Mouse (Mus musculus): Measurements from ENCODE around the gene Rbms1. TPM values are rescaled to one million over a fixed set of nuclear protein-coding genes. Genes with fewer than 3 reads are reported as not detected.

Gene Rbms1
- polyA plus RNA-seq, 1 experiment from 2014 or later, result 117 TPM

GRCm38 (mm10) chr2:60801571-60802155 lies 161.3 kb downstream of the Rbms1 start:
- Histone ChIP-seq H3K9me3 (no peaks in the 10 kb centered on the region), H3K4me3 (no peak overlapping the region), H3K4me2 (replicated peaks) (peak overlapping the region; percentile 33; the same call in 1 of the 2 replicates), H3K9ac (no peak overlapping the region), H3K27ac (no peak overlapping the region), H3K36me3 (peaks cover 3% of the 10 kb centered on the region; the same call in 1 of the 2 replicates), H3K4me1 (peaks cover 52% of the 10 kb centered on the region), H3K27me3 (no peaks in the 10 kb centered on the region)
- 35% methylated on average over 12 of the region's 12 CpGs for WGBS
- ATAC-seq (ENCODE audit: insufficient number of reproducible peaks, insufficient read depth, low FRiP score, low TSS enrichment), result no peak

- H3K4me2 ChIP-seq (replicated peaks), result peak overlapping the region; percentile 33
- no peak overlapping the region for H3K4me3 ChIP-seq
- no peak overlapping the region for H3K9ac ChIP-seq
- H3K9me3 ChIP-seq, result no peaks in the 10 kb centered on the region
- peaks cover 56% of the 10 kb centered on the region for H3K4me1 ChIP-seq
- ATAC-seq (ENCODE audit: insufficient number of reproducible peaks, insufficient read depth, low FRiP score, low TSS enrichment), result no peak
- no peak overlapping the region for H3K27ac ChIP-seq
- peaks cover 3% of the 10 kb centered on the region; the same call in 1 of the 2 replicates for H3K36me3 ChIP-seq
- H3K27me3 ChIP-seq, result no peaks in the 10 kb centered on the region
- WGBS, result 16% methylated on average over 15 of the region's 15 CpGs
These were observed 162.0 kb downstream of the Rbms1 start for GRCm38 (mm10) chr2:60800921-60801558.

GRCm38 (mm10) chr2:60799816-60800215 lies 163.2 kb downstream of the Rbms1 start:
- no peak for ATAC-seq (ENCODE audit: insufficient number of reproducible peaks, insufficient read depth, low FRiP score, low TSS enrichment)
- no peak overlapping the region for H3K4me2 ChIP-seq (replicated peaks)
- H3K36me3 ChIP-seq, result peaks cover 7% of the 10 kb centered on the region; the same call in 1 of the 2 replicates
- no peak overlapping the region for H3K9ac ChIP-seq
- no peaks in the 10 kb centered on the region for H3K27me3 ChIP-seq
- 77% methylated on average over 7 of the region's 7 CpGs for WGBS
- peaks cover 55% of the 10 kb centered on the region for H3K4me1 ChIP-seq
- H3K9me3 ChIP-seq, result no peaks in the 10 kb centered on the region
- H3K27ac ChIP-seq, result no peak overlapping the region
- H3K4me3 ChIP-seq, result no peak overlapping the region

GRCm38 (mm10) chr2:60798767-60799529 lies 164.0 kb downstream of the Rbms1 start:
- Histone ChIP-seq H3K27me3 (no peaks in the 10 kb centered on the region), H3K4me2 (replicated peaks) (no peak overlapping the region), H3K27ac (no peak overlapping the region), H3K36me3 (peaks cover 11% of the 10 kb centered on the region), H3K4me3 (no peak overlapping the region), H3K9ac (no peak overlapping the region), H3K9me3 (no peaks in the 10 kb centered on the region), H3K4me1 (peaks cover 46% of the 10 kb centered on the region)
- 66% methylated on average over 17 of the region's 17 CpGs for WGBS
- no peak for ATAC-seq (ENCODE audit: insufficient number of reproducible peaks, insufficient read depth, low FRiP score, low TSS enrichment)

GRCm38 (mm10) chr2:60796969-60797669 lies 165.9 kb downstream of the Rbms1 start:
- H3K27ac ChIP-seq, result no peak overlapping the region
- no peaks in the 10 kb centered on the region for H3K9me3 ChIP-seq
- H3K4me1 ChIP-seq, result peaks cover 37% of the 10 kb centered on the region
- H3K9ac ChIP-seq, result no peak overlapping the region
- H3K27me3 ChIP-seq, result no peaks in the 10 kb centered on the region
- no peak overlapping the region for H3K4me3 ChIP-seq
- WGBS, result 64% methylated on average over 17 of the region's 17 CpGs
- no peak overlapping the region for H3K4me2 ChIP-seq (replicated peaks)
- peaks cover 11% of the 10 kb centered on the region for H3K36me3 ChIP-seq
- peak; percentile 45; the same call in 1 of the 2 replicates for ATAC-seq (ENCODE audit: insufficient number of reproducible peaks, insufficient read depth, low FRiP score, low TSS enrichment)

- Histone ChIP-seq H3K9ac (no peak overlapping the region), H3K4me2 (replicated peaks) (no peak overlapping the region), H3K27ac (no peak overlapping the region), H3K27me3 (no peaks in the 10 kb centered on the region), H3K4me3 (no peak overlapping the region), H3K9me3 (no peaks in the 10 kb centered on the region), H3K36me3 (peaks cover 15% of the 10 kb centered on the region), H3K4me1 (peaks cover 32% of the 10 kb centered on the region)
- 44% methylated on average over 2 of the region's 2 CpGs for WGBS
- ATAC-seq (ENCODE audit: insufficient number of reproducible peaks, insufficient read depth, low FRiP score, low TSS enrichment), result peak; percentile 44; the same call in 1 of the 2 replicates
These were observed 166.4 kb downstream of the Rbms1 start for GRCm38 (mm10) chr2:60796616-60796968.

GRCm38 (mm10) chr2:60795861-60796260 lies 167.1 kb downstream of the Rbms1 start:
- Histone ChIP-seq H3K9me3 (no peaks in the 10 kb centered on the region), H3K27me3 (no peaks in the 10 kb centered on the region), H3K4me3 (no peak overlapping the region), H3K9ac (no peak overlapping the region), H3K36me3 (peaks cover 15% of the 10 kb centered on the region), H3K4me1 (peaks cover 24% of the 10 kb centered on the region), H3K4me2 (replicated peaks) (no peak overlapping the region), H3K27ac (no peak overlapping the region)
- no peak for ATAC-seq (ENCODE audit: insufficient number of reproducible peaks, insufficient read depth, low FRiP score, low TSS enrichment)
- 73% methylated on average over 9 of the region's 9 CpGs for WGBS

GRCm38 (mm10) chr2:60792506-60792905 lies 170.5 kb downstream of the Rbms1 start:
- H3K9ac ChIP-seq, result no peak overlapping the region
- no peak overlapping the region for H3K27ac ChIP-seq
- H3K9me3 ChIP-seq, result no peaks in the 10 kb centered on the region
- H3K4me3 ChIP-seq, result no peak overlapping the region
- ATAC-seq (ENCODE audit: insufficient number of reproducible peaks, insufficient read depth, low FRiP score, low TSS enrichment), result no peak
- peaks cover 17% of the 10 kb centered on the region for H3K36me3 ChIP-seq
- H3K27me3 ChIP-seq, result no peaks in the 10 kb centered on the region
- peaks cover 10% of the 10 kb centered on the region; the same call in 1 of the 2 replicates for H3K4me1 ChIP-seq
- 71% methylated on average over 4 of the region's 4 CpGs for WGBS
- no peak overlapping the region for H3K4me2 ChIP-seq (replicated peaks)

- H3K27ac ChIP-seq, result no peak overlapping the region
- no peak for ATAC-seq (ENCODE audit: insufficient number of reproducible peaks, insufficient read depth, low FRiP score, low TSS enrichment)
- WGBS, result 88% methylated on average over 3 of the region's 3 CpGs
- no peak overlapping the region for H3K4me3 ChIP-seq
- no peaks in the 10 kb centered on the region for H3K9me3 ChIP-seq
- H3K9ac ChIP-seq, result no peak overlapping the region
- H3K4me1 ChIP-seq, result peaks cover 17% of the 10 kb centered on the region
- no peaks in the 10 kb centered on the region for H3K27me3 ChIP-seq
- no peak overlapping the region for H3K4me2 ChIP-seq (replicated peaks)
- peaks cover 6% of the 10 kb centered on the region; the same call in 1 of the 2 replicates for H3K36me3 ChIP-seq
These were observed 173.9 kb downstream of the Rbms1 start for GRCm38 (mm10) chr2:60789126-60789525.

GRCm38 (mm10) chr2:60788173-60788908 lies 174.7 kb downstream of the Rbms1 start:
- no peaks in the 10 kb centered on the region for H3K9me3 ChIP-seq
- H3K9ac ChIP-seq, result no peak overlapping the region
- H3K36me3 ChIP-seq, result 0 out of 2 replicates have a peak, but pooled peaks cover 6% of the 10 kb centered on the region
- H3K4me2 ChIP-seq (replicated peaks), result no peak overlapping the region
- ATAC-seq (ENCODE audit: insufficient number of reproducible peaks, insufficient read depth, low FRiP score, low TSS enrichment), result no peak
- peaks cover 17% of the 10 kb centered on the region for H3K4me1 ChIP-seq
- H3K27ac ChIP-seq, result no peak overlapping the region
- WGBS, result 57% methylated on average over 6 of the region's 6 CpGs
- H3K4me3 ChIP-seq, result no peak overlapping the region
- H3K27me3 ChIP-seq, result no peaks in the 10 kb centered on the region

GRCm38 (mm10) chr2:60787088-60787487 lies 175.9 kb downstream of the Rbms1 start:
- H3K27me3 ChIP-seq, result no peaks in the 10 kb centered on the region
- no peak overlapping the region for H3K4me2 ChIP-seq (replicated peaks)
- peaks cover 17% of the 10 kb centered on the region for H3K4me1 ChIP-seq
- 68% methylated on average over 5 of the region's 5 CpGs for WGBS
- H3K9me3 ChIP-seq, result no peaks in the 10 kb centered on the region
- peak overlapping the region; percentile 69 for H3K27ac ChIP-seq
- no peak overlapping the region for H3K4me3 ChIP-seq
- 0 out of 2 replicates have a peak, but pooled peaks cover 6% of the 10 kb centered on the region for H3K36me3 ChIP-seq
- ATAC-seq (ENCODE audit: insufficient number of reproducible peaks, insufficient read depth, low FRiP score, low TSS enrichment), result no peak
- no peak overlapping the region for H3K9ac ChIP-seq
